Mouse (Mus musculus): ENCODE data around the gene Gcm1. TPM values are rescaled to one million over a fixed set of nuclear protein-coding genes. Genes with fewer than 3 reads are reported as not detected.
"Not testable (repeated sequence)": the region's sequence is repeated elsewhere in the genome, so short reads cannot be mapped to it uniquely, and the experiment has no call there.

Gcm1 gene
- polyA plus RNA-seq, 1 experiment from 2014 or later, result not detected

- 65% methylated on average over 5 of the region's 5 CpGs for WGBS
- Histone ChIP-seq H3K9me3 (ENCODE audit: control insufficient read depth, low read length) (no peaks in the 10 kb centered on the region), H3K27me3 (ENCODE audit: control insufficient read depth, insufficient read depth, low read length) (no peaks in the 10 kb centered on the region), H3K4me1 (ENCODE audit: control insufficient read depth in 2 of 2, insufficient read depth in 2 of 2, low read length in 2 of 2) (no peaks in the 10 kb centered on the region), H3K27ac (replicated peaks in 1 of 2; ENCODE audit: control insufficient read depth in 1 of 2, insufficient read depth in 1 of 2, low read depth in 2 of 2, low read length in 2 of 2) (no peak overlapping the region), H3K4me3 (ENCODE audit: control insufficient read depth in 1 of 2, insufficient read depth in 1 of 2, low read depth in 1 of 2, low read length in 2 of 2) (no peak overlapping the region), H3K36me3 (ENCODE audit: control insufficient read depth, insufficient read depth, low read length) (no peaks in the 10 kb centered on the region), H3K4me2 (ENCODE audit: low read length) (no peak overlapping the region), H3K9ac (ENCODE audit: low read length) (no peak overlapping the region)
- no peak for ATAC-seq (ENCODE audit: insufficient number of reproducible peaks, insufficient read depth, low FRiP score, low read depth)
Observed at GRCm38 (mm10) chr9:78070496-78070895, 18.8 kb downstream of the Gcm1 start.

- ATAC-seq (ENCODE audit: insufficient number of reproducible peaks, insufficient read depth, low FRiP score, low read depth), result no peak
- H3K4me2 ChIP-seq (ENCODE audit: low read length), result no peak overlapping the region
- H3K4me3 ChIP-seq (ENCODE audit: control insufficient read depth in 1 of 2, insufficient read depth in 1 of 2, low read depth in 1 of 2, low read length in 2 of 2), result no peak overlapping the region
- no peaks in the 10 kb centered on the region for H3K36me3 ChIP-seq (ENCODE audit: control insufficient read depth, insufficient read depth, low read length)
- H3K27ac ChIP-seq (replicated peaks in 1 of 2; ENCODE audit: control insufficient read depth in 1 of 2, insufficient read depth in 1 of 2, low read depth in 2 of 2, low read length in 2 of 2), result no peak overlapping the region
- H3K9ac ChIP-seq (ENCODE audit: low read length), result no peak overlapping the region
- no peaks in the 10 kb centered on the region for H3K4me1 ChIP-seq (ENCODE audit: control insufficient read depth in 2 of 2, insufficient read depth in 2 of 2, low read length in 2 of 2)
- 86% methylated on average over 4 of the region's 4 CpGs for WGBS
- no peaks in the 10 kb centered on the region for H3K27me3 ChIP-seq (ENCODE audit: control insufficient read depth, insufficient read depth, low read length)
- H3K9me3 ChIP-seq (ENCODE audit: control insufficient read depth, low read length), result no peaks in the 10 kb centered on the region
Observed at GRCm38 (mm10) chr9:78071626-78072025, 19.9 kb downstream of the Gcm1 start.

DNA sequence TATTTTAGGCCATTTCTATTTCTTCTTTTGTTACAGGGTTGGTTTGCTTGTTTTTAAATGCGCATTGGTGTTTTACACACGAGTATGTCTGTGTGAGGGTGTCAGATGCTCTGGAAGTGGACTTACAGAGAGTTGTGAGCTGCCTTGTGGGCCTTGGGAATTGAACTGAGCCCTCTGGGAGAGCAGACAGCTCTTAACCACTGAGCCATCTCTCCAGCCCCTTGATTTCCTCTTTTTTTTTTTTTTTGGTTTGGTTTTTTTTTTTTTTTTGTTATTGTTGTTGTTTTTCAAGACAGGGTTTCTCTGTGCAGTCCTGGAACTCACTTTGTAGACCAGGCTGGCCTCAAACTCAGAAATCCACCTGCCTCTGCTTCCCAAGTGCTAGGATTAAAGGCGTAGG, 21.6 kb downstream of the Gcm1 start:
- H3K9me3 ChIP-seq (ENCODE audit: control insufficient read depth, low read length); H3K4me1 ChIP-seq (ENCODE audit: control insufficient read depth in 2 of 2, insufficient read depth in 2 of 2, low read length in 2 of 2); H3K36me3 ChIP-seq (ENCODE audit: control insufficient read depth, insufficient read depth, low read length); H3K27ac ChIP-seq (replicated peaks in 1 of 2; ENCODE audit: control insufficient read depth in 1 of 2, insufficient read depth in 1 of 2, low read depth in 2 of 2, low read length in 2 of 2); ATAC-seq (ENCODE audit: insufficient number of reproducible peaks, insufficient read depth, low FRiP score, low read depth); H3K4me2 ChIP-seq (ENCODE audit: low read length); H3K9ac ChIP-seq (ENCODE audit: low read length); H3K4me3 ChIP-seq (ENCODE audit: control insufficient read depth in 1 of 2, insufficient read depth in 1 of 2, low read depth in 1 of 2, low read length in 2 of 2); H3K27me3 ChIP-seq (ENCODE audit: control insufficient read depth, insufficient read depth, low read length): not testable (repeated sequence)
- WGBS, result 85% methylated on average over 3 of the region's 3 CpGs

DNA sequence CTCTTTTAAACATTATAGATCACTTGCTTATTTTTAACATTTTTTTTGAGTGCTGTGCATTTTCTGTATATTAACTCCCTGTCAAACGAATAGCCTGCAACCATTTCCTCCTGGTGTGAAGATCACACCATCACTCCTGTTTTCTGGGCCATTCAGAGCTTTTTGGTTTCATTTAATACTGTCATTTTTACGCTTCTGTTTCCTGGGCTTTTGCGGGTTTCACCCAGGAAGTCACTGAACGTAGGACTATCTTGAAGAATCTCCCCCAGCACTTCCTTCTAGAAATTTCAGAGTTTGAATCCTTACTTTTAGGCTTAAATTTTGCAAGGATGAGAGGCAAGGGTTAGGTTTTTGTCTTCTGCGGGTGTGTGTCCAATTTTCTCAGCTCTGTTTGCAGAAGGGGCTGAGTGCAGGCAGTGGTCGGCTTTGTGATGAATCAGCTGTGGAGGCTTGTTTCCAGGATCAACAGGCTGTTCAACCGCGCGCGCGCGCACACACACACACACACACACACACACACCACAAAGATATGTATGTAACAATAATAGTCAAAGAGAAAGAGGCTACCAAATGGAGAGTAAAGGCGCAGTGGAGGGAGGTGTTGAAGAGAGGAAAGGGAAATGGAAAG, 22.1 kb downstream of the Gcm1 start:
- ATAC-seq (ENCODE audit: insufficient number of reproducible peaks, insufficient read depth, low FRiP score, low read depth), result no peak
- H3K9ac ChIP-seq (ENCODE audit: low read length), result no peak overlapping the region
- no peak overlapping the region for H3K27ac ChIP-seq (replicated peaks in 1 of 2; ENCODE audit: control insufficient read depth in 1 of 2, insufficient read depth in 1 of 2, low read depth in 2 of 2, low read length in 2 of 2)
- no peak overlapping the region for H3K4me2 ChIP-seq (ENCODE audit: low read length)
- H3K4me3 ChIP-seq (ENCODE audit: control insufficient read depth in 1 of 2, insufficient read depth in 1 of 2, low read depth in 1 of 2, low read length in 2 of 2), result no peak overlapping the region
- H3K9me3 ChIP-seq (ENCODE audit: control insufficient read depth, low read length), result no peaks in the 10 kb centered on the region
- no peaks in the 10 kb centered on the region for H3K36me3 ChIP-seq (ENCODE audit: control insufficient read depth, insufficient read depth, low read length)
- H3K27me3 ChIP-seq (ENCODE audit: control insufficient read depth, insufficient read depth, low read length), result no peaks in the 10 kb centered on the region
- no peaks in the 10 kb centered on the region for H3K4me1 ChIP-seq (ENCODE audit: control insufficient read depth in 2 of 2, insufficient read depth in 2 of 2, low read length in 2 of 2)
- WGBS, result 83% methylated on average over 13 of the region's 13 CpGs

DNA sequence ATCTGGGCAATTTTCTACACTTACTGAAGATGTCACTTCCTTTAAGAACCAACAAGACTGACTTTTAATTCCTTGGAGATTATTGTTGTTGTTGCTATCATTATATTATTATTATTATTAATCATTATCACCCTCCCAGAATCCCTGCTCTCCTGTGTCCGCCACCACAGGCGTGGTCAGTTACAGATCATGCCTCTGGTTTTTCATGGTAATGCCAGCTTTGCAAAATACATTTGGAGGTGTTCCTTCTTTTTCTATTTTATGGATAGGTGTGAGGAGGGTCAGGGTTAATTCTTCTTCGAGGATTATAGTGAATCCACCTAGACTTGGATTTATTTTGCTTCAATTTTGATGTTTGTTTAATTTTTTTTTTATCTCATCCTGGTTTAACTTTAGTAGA, 23.5 kb downstream of the Gcm1 start:
- Histone ChIP-seq H3K4me2 (ENCODE audit: low read length) (no peak overlapping the region), H3K27me3 (ENCODE audit: control insufficient read depth, insufficient read depth, low read length) (no peaks in the 10 kb centered on the region), H3K36me3 (ENCODE audit: control insufficient read depth, insufficient read depth, low read length) (no peaks in the 10 kb centered on the region; the same call in 1 of the 2 replicates), H3K9me3 (ENCODE audit: control insufficient read depth, low read length) (no peaks in the 10 kb centered on the region), H3K27ac (replicated peaks in 1 of 2; ENCODE audit: control insufficient read depth in 1 of 2, insufficient read depth in 1 of 2, low read depth in 2 of 2, low read length in 2 of 2) (no peak overlapping the region), H3K4me3 (ENCODE audit: control insufficient read depth in 1 of 2, insufficient read depth in 1 of 2, low read depth in 1 of 2, low read length in 2 of 2) (no peak overlapping the region), H3K9ac (ENCODE audit: low read length) (no peak overlapping the region), H3K4me1 (ENCODE audit: control insufficient read depth in 2 of 2, insufficient read depth in 2 of 2, low read length in 2 of 2) (no peaks in the 10 kb centered on the region)
- 89% methylated on average over 3 of the region's 3 CpGs for WGBS
- ATAC-seq (ENCODE audit: insufficient number of reproducible peaks, insufficient read depth, low FRiP score, low read depth), result no peak

- H3K4me1 ChIP-seq (ENCODE audit: control insufficient read depth in 2 of 2, insufficient read depth in 2 of 2, low read length in 2 of 2), result no peaks in the 10 kb centered on the region
- no peak overlapping the region for H3K4me2 ChIP-seq (ENCODE audit: low read length)
- no peak overlapping the region for H3K27ac ChIP-seq (replicated peaks in 1 of 2; ENCODE audit: control insufficient read depth in 1 of 2, insufficient read depth in 1 of 2, low read depth in 2 of 2, low read length in 2 of 2)
- no peaks in the 10 kb centered on the region for H3K9me3 ChIP-seq (ENCODE audit: control insufficient read depth, low read length)
- ATAC-seq (ENCODE audit: insufficient number of reproducible peaks, insufficient read depth, low FRiP score, low read depth), result no peak
- no peaks in the 10 kb centered on the region for H3K27me3 ChIP-seq (ENCODE audit: control insufficient read depth, insufficient read depth, low read length)
- H3K36me3 ChIP-seq (ENCODE audit: control insufficient read depth, insufficient read depth, low read length), result peaks cover 18% of the 10 kb centered on the region
- 17% methylated on average over 2 of the region's 2 CpGs for WGBS
- no peak overlapping the region for H3K4me3 ChIP-seq (ENCODE audit: control insufficient read depth in 1 of 2, insufficient read depth in 1 of 2, low read depth in 1 of 2, low read length in 2 of 2)
- no peak overlapping the region for H3K9ac ChIP-seq (ENCODE audit: low read length)
Observed at GRCm38 (mm10) chr9:78078240-78078639, 26.5 kb downstream of the Gcm1 start.

DNA sequence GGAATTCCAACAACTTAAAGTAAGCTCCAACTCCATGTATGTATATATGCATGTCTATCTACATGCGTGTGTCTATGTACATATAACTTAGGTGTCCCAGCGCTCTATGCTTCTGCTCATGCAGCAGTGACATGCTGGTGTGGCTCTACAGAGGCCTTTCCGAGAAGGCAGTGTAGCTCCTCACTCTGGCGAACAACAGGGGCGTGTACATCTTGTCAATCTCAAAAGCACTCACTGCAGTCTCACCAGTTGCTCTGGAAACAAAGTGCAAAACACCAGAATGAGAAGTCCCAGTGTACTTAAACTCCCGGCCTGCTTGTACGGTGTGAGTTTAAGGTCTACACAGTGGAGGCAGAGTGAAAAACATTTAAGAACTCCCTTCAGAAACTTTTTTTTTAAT, 30.1 kb downstream of the Gcm1 start:
- peaks cover 54% of the 10 kb centered on the region for H3K36me3 ChIP-seq (ENCODE audit: control insufficient read depth, insufficient read depth, low read length)
- H3K9me3 ChIP-seq (ENCODE audit: control insufficient read depth, low read length), result no peaks in the 10 kb centered on the region
- ATAC-seq (ENCODE audit: insufficient number of reproducible peaks, insufficient read depth, low FRiP score, low read depth), result no peak
- no peak overlapping the region for H3K27ac ChIP-seq (replicated peaks in 1 of 2; ENCODE audit: control insufficient read depth in 1 of 2, insufficient read depth in 1 of 2, low read depth in 2 of 2, low read length in 2 of 2)
- WGBS, result 60% methylated on average over 7 of the region's 7 CpGs
- H3K4me3 ChIP-seq (ENCODE audit: control insufficient read depth in 1 of 2, insufficient read depth in 1 of 2, low read depth in 1 of 2, low read length in 2 of 2), result no peak overlapping the region
- no peak overlapping the region for H3K4me2 ChIP-seq (ENCODE audit: low read length)
- H3K9ac ChIP-seq (ENCODE audit: low read length), result no peak overlapping the region
- no peaks in the 10 kb centered on the region for H3K4me1 ChIP-seq (ENCODE audit: control insufficient read depth in 2 of 2, insufficient read depth in 2 of 2, low read length in 2 of 2)
- no peaks in the 10 kb centered on the region for H3K27me3 ChIP-seq (ENCODE audit: control insufficient read depth, insufficient read depth, low read length)

- ATAC-seq (ENCODE audit: insufficient number of reproducible peaks, insufficient read depth, low FRiP score, low read depth), result no peak
- 90% methylated on average over 4 of the region's 4 CpGs for WGBS
- H3K4me2 ChIP-seq (ENCODE audit: low read length), result no peak overlapping the region
- H3K9me3 ChIP-seq (ENCODE audit: control insufficient read depth, low read length), result no peaks in the 10 kb centered on the region
- H3K36me3 ChIP-seq (ENCODE audit: control insufficient read depth, insufficient read depth, low read length), result peaks cover 64% of the 10 kb centered on the region
- no peak overlapping the region for H3K27ac ChIP-seq (replicated peaks in 1 of 2; ENCODE audit: control insufficient read depth in 1 of 2, insufficient read depth in 1 of 2, low read depth in 2 of 2, low read length in 2 of 2)
- H3K27me3 ChIP-seq (ENCODE audit: control insufficient read depth, insufficient read depth, low read length), result no peaks in the 10 kb centered on the region
- no peak overlapping the region for H3K9ac ChIP-seq (ENCODE audit: low read length)
- peaks cover 11 to 21% of the 10 kb centered on the region in 2 experiments for H3K4me1 ChIP-seq (ENCODE audit: control insufficient read depth in 2 of 2, insufficient read depth in 2 of 2, low read length in 2 of 2)
- no peak overlapping the region for H3K4me3 ChIP-seq (ENCODE audit: control insufficient read depth in 1 of 2, insufficient read depth in 1 of 2, low read depth in 1 of 2, low read length in 2 of 2)
Observed at GRCm38 (mm10) chr9:78084341-78084740, 32.6 kb downstream of the Gcm1 start.

Measured in heart, embryonic 14.5 days (tissue).